Mouse (Mus musculus): ENCODE data around the gene Mbl1.

DNA sequence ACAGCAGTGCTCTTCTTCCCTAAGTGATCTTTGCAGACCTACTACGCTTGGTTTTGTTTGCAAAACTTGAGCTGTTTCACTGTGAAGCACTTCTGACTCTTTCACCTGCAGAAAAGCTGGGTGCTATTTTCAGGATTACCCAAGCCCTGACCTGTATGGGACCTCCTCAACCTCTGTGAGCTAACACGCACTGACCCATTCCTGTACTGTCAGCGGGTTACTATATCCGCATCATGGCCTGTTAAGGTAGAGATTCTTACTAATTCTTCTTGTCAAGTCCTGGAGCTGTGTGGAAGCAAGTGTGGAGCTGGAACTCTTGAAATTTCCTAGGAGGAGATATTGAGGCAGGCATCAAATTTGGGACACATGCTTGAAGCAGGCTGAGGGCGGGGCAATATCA, 26.6 kb upstream of the Mbl1 start:
- TF ChIP-seq CTCF (IDR thresholded peaks at IDR 0.05; ENCODE audit: extremely low read depth, insufficient read length, insufficient replicate concordance, low read depth, low read length): no peak
- TF ChIP-seq POLR2A (IDR thresholded peaks at IDR 0.05; ENCODE audit: low read depth, low read length): no peak
